Mouse (Mus musculus) layer of hippocampus, adult 18-20 months (tissue): ENCODE results near the gene Creb5. TPM values are rescaled to one million over a fixed set of nuclear protein-coding genes. Genes with fewer than 3 reads are reported as not detected.
A peak's percentile ranks its signal among the peaks of the same experiment; 100 is the strongest.
"Not testable (repeated sequence)": the region's sequence is repeated elsewhere in the genome, so short reads cannot be mapped to it uniquely, and the experiment has no call there.

Source experiments
- DNase-seq, 2 experiments: peaks; one replicate each; pipeline ENCODE4 v3.0.0; 2022; ENCODE audit warnings: low spot score in 2 of 2
- total RNA-seq, 2 experiments: library from RNA; stranded (reverse); gene quantifications; 2 replicates each; pipeline ENCODE4 v1.2.3; 2021

Gene Creb5
- total RNA-seq, 2 experiments from 2014 or later, result 2.6 to 3.2 TPM

DNA sequence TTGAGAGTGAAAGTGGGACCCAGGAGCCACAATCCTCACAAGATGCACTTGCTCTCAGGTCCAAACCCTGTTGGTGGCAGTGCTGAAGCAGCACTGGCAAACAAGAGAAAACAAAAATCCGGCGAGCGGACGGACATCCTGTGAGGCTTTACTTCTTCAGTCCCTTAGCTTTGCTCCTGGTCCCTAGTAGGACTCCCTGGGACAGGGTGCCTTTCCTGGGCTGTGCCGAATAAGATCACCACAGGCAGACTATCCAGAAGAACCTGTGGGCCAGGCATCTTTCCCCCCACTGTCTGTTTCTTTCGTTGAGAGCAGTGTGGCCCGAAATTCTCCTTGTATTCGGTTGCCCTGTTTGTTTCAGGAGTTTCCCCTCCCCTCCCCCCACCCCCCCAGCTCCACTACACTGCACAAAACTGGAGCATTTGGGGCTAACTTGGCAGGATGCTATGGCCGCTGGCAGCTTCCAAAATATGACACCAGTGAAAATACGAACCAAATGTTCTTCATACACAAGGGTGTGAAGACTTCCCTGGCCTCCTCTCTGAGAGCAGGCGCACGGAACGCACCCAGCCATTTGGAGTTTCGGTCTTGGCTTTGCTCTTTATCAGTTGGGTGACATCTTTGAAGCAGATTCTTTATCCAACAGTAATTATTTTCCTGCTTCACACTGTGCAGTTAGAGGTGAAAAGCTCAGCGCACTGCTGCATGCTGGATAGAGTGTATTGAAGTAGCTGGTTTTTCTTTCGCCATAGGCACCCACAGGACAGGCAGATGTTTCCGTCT is 32.7 kb downstream of the Creb5 start:
- peak in 1 of 2 experiments; percentile 28 for DNase-seq

DNA sequence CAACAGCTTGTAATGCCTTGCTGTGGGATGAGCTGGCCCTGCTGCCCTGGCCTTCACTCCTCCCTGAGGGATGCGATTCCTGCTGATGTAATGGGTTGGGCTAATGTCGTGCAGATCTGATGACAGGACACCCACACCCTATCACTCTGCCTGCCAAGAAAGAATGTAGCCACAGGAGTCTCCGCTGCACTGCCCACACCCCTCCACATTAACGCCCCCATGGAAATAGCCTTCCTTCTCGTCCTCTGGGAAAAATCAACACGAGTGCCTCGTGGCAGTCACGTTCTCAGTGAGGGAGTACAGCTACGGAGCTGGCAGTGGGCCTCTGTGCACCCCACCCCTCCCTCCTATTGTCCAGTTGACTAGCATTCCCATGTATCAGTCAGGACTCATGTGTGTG is 50.3 kb downstream of the Creb5 start:
- no peak for DNase-seq

- DNase-seq, result no peak
These were observed 65.4 kb downstream of the Creb5 start for GRCm38 (mm10) chr6:53352311-53352960.

DNA sequence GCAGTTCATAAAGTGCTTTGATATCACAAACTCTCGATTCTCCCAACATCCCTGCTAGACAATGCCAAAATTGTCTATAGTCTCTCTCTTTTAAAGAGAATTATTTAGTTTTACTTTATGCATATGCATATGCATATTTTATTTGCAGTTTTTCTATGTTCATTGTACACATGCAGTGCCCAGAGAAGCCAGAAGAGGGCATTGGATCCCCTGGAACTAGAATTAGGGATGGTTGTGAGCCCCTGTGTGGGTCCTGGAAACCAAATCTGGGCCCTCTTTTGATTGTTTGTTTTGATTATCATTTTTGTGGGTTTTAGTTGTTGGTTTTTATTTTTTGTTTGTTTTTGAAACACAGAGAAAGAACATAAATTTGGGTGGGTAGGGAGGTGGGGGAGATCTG is 69.3 kb downstream of the Creb5 start:
- no peak for DNase-seq

DNA sequence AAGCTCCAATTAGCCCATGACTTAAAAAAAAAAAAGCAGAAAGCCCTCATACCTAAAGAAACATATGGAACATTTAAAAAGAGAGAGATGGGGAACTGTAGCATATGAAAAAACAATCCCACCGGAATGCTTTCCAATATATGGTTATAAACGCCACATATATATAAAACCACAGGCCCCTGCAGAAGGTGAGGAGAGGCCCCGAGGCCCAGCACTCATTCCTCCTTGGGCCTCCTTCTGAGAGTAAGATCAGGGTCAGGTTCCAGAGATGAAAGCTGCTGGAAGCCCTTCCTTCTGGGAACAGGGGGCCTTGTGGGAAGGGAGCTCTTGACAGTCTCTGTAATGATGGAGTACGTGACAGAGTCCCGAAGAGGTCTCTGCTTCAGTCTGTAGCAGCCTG is 76.5 kb downstream of the Creb5 start:
- DNase-seq, result no peak

DNA sequence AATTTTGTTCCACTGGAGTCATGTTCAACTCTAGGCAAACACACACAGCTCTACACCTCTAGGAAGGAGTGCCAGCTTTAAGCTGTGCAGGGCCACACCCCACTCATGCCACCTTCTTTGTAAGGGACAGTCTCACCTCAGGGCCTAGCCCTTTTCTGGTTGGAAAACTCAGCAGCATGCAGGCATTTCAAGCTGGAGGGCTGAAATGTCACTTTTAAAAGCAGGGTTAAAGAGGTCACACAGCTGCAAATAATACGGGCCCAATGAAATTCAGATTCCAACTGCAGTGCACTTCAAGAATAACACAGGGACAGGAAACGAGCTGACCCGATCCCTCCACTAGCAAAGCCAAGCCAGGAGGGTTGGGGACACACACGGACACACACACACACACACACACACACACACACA is 76.9 kb downstream of the Creb5 start:
- DNase-seq, result no peak

DNA sequence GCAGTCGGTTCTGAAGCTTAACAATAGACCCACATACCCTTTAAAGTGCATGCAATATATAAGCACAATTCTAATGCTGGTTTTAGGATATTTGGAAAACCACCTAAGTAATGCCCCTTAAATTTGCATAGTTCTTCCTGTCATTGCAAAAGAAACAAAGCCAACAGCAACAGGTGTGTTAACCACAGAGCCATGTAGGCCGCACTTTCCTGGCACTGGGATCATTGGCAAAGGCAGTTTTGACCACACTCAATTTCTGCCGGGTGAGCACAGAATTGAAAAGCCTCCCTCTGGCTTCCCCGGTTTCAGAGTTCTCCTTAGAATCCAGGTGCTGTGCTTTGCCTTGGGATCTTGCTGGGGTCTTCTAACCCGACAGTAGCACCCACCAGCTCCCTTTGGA is 82.1 kb downstream of the Creb5 start:
- DNase-seq, result no peak

DNA sequence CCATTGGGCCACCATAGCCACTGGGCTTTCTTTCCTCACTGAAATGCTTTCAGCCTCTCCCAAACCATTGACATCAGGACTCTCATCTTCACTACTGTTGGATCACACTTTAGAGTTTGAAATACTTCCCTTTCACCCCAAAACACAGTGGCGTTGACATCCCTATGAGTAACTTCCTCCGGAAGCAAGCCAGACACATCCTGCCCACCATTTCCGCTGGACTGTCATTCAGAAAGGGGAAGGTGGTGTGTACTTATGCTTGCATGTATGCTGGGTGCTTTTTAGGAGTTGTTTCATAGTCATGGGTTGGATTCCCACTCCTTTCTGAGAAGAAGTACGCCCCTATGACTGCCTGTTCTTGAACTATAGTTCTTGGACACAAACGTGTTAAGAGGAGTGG is 82.9 kb downstream of the Creb5 start:
- no peak for DNase-seq

DNA sequence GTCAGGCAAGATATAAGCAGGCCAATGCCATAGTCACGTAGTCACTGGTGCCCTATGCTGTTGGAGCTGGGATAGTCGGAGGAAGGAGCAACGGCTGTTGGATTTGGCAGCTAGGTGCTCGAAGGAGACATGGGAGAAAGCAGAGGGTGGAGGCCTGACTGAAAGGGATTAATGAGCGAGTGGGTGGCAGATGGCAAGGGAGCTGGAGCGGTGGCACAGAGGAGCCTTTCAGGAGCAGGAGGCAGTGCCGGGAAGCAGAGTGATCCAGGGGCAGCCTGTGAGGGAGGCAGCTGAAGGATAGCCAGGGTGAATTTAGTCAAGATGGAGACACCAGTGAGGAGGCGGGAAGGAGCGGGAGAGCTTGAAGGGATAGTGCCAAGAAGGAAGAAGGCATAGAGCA is 84.9 kb downstream of the Creb5 start:
- no peak for DNase-seq

- DNase-seq, result no peak
These were observed 87.4 kb downstream of the Creb5 start for GRCm38 (mm10) chr6:53374315-53374941.

- no peak for DNase-seq
These were observed 102.2 kb downstream of the Creb5 start for GRCm38 (mm10) chr6:53389277-53389676.

- DNase-seq, result peak in 1 of 2 experiments; percentile 38
These were observed 103.3 kb downstream of the Creb5 start for GRCm38 (mm10) chr6:53390413-53390812.

DNA sequence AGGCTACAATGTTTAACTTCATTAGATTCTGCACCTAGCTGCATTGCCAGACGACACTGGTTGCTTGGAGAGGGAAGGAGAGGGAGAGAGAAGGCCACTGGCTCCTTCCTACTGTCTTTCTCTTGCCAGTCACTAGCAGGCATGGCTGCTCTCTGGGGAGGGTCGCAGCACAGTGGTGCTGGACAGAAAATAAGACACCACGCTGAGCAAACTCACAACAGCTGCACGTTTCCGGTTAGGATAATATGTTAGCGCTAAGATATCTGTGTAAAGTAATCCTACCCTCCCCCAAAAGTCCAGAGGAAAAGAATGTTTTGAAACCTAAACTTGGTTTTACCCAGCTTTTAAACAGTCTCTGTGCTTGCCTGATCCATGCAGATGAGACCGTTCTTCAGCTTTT is 107.0 kb downstream of the Creb5 start:
- DNase-seq, result no peak

DNA sequence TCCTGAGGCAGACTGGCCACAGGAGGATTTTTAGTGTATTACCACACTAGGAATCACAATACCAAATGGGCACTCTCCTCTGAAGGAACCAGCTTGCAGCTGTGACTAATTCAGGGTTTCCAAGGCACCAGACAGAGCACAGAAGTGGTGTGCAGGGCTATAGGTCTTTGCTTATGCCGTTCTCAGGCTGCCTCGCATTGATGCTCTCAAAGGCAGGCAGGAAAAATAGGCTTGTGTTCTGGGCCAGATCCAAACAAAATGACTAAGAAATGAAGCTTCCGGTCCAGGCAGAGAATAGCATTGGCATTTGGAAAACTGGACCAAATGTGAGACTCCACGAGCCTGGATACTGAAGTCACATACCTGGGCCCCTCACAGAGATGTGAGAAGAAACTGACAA is 108.1 kb downstream of the Creb5 start:
- DNase-seq, result no peak

DNA sequence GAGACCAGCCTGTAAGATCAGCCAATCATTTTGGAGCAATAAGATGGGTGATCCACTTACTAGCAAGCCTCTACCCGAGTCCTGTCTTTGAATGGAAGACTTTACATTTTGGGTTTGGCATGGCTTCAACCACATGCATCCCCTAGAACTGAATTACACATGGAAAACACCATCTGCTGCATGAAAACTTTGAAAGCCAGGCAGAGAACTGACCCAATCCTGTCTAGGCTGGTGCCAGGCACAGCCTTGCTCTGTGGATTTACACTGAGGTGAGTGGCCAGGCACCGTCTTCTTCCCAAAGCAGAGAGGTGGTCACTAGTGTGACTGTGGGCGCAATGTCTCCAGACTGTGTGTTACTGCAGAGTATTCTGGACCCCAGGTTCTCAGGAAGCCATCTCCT is 109.4 kb downstream of the Creb5 start:
- no peak for DNase-seq

DNA sequence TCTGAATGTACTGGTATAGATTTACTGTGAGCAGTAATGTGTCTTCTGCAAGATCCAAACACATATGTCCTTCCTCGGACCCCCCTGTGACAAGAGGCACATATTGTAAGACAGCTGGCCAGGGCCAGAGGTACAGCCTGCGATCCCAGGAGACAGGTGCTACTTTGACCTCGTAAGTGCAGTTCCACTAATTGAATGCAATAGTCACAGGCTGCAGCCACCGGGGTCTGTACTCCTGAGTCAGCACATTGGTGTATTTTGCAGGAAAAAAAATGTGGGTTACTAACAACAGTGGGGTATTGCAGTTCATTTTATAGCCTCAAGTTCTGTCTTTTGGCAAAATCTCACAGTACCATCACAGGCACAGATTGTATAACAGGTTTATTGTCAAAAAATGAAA is 110.7 kb downstream of the Creb5 start:
- peak in 1 of 2 experiments; percentile 4 for DNase-seq

DNA sequence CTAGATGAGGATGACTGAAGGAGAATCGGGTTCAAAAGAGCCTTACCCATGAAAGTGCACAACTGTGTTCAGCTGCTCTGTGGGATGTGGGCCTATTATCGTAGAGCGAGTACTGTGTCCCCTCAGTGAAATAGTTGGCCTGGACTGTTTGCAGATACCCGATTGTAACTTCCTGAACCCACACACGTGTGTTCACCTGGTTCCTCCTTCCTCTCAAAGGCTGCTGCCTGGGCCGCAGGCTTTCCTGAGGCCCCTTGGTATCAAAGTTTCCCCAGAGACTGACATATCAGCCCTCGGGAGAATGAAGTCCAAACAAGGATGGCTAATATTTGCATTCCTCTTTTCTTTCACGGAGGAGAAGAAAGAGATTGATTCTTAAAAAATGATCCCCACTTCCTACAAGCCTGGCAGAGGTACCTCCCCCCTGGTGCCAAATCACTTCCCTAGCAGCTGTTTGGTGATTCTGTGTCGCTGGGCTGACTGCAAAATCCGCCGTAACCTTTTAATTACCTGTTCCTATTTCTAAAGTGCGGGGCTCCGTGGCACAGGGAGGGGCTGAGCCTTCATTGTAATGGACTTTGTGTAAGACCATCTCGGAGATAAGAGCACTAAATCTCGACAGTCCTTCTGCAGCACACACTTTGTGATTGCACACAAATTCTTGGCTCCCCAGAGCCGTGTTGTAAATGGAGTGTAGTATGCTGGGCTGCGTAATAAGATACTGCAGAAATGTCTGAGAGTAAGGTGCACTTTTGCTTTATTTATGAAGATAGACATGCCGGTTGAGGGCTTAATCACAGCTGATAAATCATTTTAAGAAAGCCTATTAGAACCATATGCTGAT is 111.4 kb downstream of the Creb5 start:
- DNase-seq, result no peak

DNA sequence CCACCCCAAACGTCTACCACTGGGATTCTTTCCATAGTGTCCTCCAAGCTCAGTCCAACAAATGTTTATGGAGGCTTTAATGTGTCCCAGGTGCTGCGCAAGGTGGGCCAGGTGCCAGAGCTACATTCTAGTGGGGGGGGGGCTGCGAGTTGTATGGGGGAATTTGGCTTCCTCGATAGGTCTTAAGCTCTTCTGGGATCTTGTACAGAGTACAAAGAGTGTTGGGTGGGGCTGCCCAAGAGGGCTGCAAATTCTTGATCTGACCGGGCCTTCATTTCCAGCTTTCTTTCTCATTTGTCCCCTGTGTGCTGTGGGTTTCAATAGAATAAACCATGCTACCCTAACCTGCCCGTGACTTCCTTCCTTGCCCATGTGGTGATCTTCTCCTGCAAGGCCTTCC is 114.3 kb downstream of the Creb5 start:
- no peak for DNase-seq

DNA sequence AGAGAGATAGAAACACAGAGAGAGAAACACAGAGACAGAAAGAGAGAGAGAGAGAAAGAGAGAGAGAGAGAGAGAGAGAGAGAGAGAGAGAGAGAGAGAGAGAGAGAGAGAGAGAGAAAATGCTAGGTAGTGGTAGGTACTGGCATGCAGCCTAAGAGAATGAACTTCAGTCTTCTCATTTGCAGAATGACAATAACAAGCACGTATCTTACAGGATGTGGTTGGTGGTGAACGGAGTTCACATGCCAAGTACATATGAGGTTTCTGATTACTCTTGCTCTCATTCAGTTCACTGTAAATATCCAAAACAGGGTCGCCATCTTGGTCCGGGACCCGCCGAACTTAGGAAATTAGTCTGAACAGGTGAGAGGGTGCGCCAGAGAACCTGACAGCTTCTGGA is 115.5 kb downstream of the Creb5 start:
- DNase-seq, result not testable (repeated sequence)

GRCm38 (mm10) chr6:53409183-53409582 is 122.1 kb downstream of the Creb5 start:
- no peak for DNase-seq

DNA sequence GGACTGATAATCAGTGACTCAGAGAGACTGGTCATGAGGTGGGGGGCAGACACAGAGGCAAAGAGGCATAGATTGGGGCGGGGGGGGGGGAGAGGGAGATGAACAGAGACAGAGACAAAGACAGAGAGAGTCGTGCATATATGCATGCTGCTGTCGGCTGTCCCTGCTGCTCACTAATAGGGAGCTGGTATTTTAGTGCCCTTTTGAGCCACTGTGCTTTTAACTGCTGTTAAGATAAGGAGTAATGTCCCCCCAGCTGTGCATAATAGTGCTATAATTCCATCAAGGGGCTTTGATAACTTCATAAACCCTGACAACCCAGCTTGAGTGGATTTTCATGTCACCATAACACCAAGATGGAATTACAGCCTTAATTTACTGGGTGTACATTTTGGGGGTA is 134.3 kb downstream of the Creb5 start:
- DNase-seq, result no peak

- DNase-seq, result no peak
These were observed 142.3 kb downstream of the Creb5 start for GRCm38 (mm10) chr6:53429368-53429767.
